Comparison of ENCODE assay signal across 8 mouse cellular contexts in the genomic region with DNA sequence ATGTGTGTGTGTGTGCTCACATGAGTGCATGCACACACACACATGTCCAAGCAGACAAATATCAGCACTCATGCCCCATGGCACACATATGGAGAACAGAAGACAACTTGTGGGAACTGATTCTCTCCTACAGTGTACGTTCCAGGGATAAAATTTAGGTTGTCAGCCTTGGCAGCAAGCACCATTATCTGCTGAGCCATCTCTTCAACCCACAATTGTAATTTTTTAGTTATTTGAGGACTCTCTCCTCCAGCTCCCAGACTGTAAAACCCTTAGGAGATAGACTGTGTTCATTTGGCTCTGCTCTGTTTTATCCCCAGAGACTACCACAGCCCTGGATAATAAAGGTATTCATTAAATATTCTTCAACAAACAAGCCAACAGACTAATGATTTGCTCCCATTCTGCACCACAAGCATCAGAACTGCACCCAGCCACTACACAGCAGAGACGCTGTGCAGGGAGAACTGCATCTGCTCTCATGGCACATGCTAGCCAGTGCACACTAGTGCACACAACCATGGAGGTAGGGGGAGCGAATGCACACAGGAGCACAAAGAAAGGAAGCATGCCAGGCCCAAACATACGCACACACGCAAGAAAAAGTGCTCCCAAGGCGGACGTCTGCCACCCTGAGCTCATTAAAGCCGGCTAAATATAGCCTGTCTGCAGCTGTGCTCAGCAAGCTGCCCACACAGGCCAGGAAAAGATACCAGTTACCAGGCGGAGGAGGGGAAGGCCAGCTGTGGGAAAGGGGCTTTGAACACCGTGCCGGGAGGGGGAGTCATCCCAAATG. TPM values are rescaled to one million over a fixed set of nuclear protein-coding genes. Genes with fewer than 3 reads are reported as not detected.
DNase-seq lines count a peak whose midpoint lies in the region; ATAC-seq and TF ChIP-seq lines count a peak whose summit lies in the region.

No protein-coding gene starts in this region.

- no peaks in the 10 kb centered on the region for H3K9me3 ChIP-seq in embryonic facial prominence, embryonic 15.5 days (replicated peaks)
- H3K9me3 ChIP-seq in heart, postnatal 0 days (replicated peaks; ENCODE audit: control insufficient read depth, low read length): no peaks in the 10 kb centered on the region
- H3K9me3 ChIP-seq in limb, embryonic 10.5 days (replicated peaks): no peaks in the 10 kb centered on the region

- no peak; the same call in 1 of the 2 replicates for TF ChIP-seq CTCF in heart, postnatal 0 days (IDR thresholded peaks at IDR 0.05; ENCODE audit: low read depth)

- H3K4me3 ChIP-seq in embryonic facial prominence, embryonic 15.5 days (replicated peaks): no peak overlapping the region
- no peak overlapping the region for H3K4me3 ChIP-seq in heart, postnatal 0 days (ENCODE audit: low read depth, low read length)
- H3K4me3 ChIP-seq in limb, embryonic 10.5 days: no peak overlapping the region

- H3K4me1 ChIP-seq in embryonic facial prominence, embryonic 15.5 days: peaks cover 22% of the 10 kb centered on the region
- H3K4me1 ChIP-seq in heart, postnatal 0 days (ENCODE audit: control insufficient read depth, insufficient read depth): peaks cover 19% of the 10 kb centered on the region
- peaks cover 17% of the 10 kb centered on the region for H3K4me1 ChIP-seq in limb, embryonic 10.5 days

- no peak overlapping the region for H3K9ac ChIP-seq in embryonic facial prominence, embryonic 15.5 days
- no peak overlapping the region; the same call in 1 of the 2 replicates for H3K9ac ChIP-seq in heart, postnatal 0 days (replicated peaks; ENCODE audit: low read depth, low read length)

- DNase-seq in MN1 (ENCODE audit: low spot score): peak; percentile 23
- DNase-seq in heart, postnatal 0 days (ENCODE audit: low spot score): peak; percentile 36
- DNase-seq in limb, embryonic 10.5 days (ENCODE audit: low spot score): no peak
- peak; percentile 56 for DNase-seq in right cerebral cortex, postnatal 14 days
- no peak for DNase-seq in spleen, adult 12 weeks (ENCODE audit: low spot score)
- DNase-seq in kidney, adult 18-20 months: no peak
- DNase-seq in natural killer cell, adult 2 months (ENCODE audit: low spot score in 2 of 2): no peak

- TF ChIP-seq EP300 in heart, postnatal 0 days (IDR thresholded peaks at IDR 0.05; ENCODE audit: low read depth): no peak

- 23% methylated on average over 11 of the region's 11 CpGs for WGBS in embryonic facial prominence, embryonic 15.5 days
- WGBS in heart, postnatal 0 days: 17% methylated on average over 11 of the region's 11 CpGs
- WGBS in limb, embryonic 10.5 days: 62% methylated on average over 11 of the region's 11 CpGs

- peak; percentile 76; the same call in 1 of the 2 replicates for ATAC-seq in embryonic facial prominence, embryonic 15.5 days (ENCODE audit: insufficient number of reproducible peaks, low FRiP score, low TSS enrichment, low read depth)
- peak; percentile 72 for ATAC-seq in heart, postnatal 0 days (ENCODE audit: insufficient read depth, low read depth)

- H3K27ac ChIP-seq in embryonic facial prominence, embryonic 15.5 days (replicated peaks): peak overlapping the region; percentile 79
- H3K27ac ChIP-seq in heart, postnatal 0 days (ENCODE audit: low read depth): peak overlapping the region; percentile 77
- peak overlapping the region; percentile 73 for H3K27ac ChIP-seq in limb, embryonic 10.5 days

- H3K27me3 ChIP-seq in embryonic facial prominence, embryonic 15.5 days: no peaks in the 10 kb centered on the region
- H3K27me3 ChIP-seq in heart, postnatal 0 days (ENCODE audit: control insufficient read depth, insufficient read depth, low read length): no peaks in the 10 kb centered on the region
- H3K27me3 ChIP-seq in limb, embryonic 10.5 days (ENCODE audit: low read depth, poor library complexity, severe bottlenecking): no peaks in the 10 kb centered on the region

- no peaks in the 10 kb centered on the region for H3K36me3 ChIP-seq in embryonic facial prominence, embryonic 15.5 days
- no peaks in the 10 kb centered on the region for H3K36me3 ChIP-seq in heart, postnatal 0 days (replicated peaks; ENCODE audit: control insufficient read depth, insufficient read depth, low read length)
- H3K36me3 ChIP-seq in limb, embryonic 10.5 days: no peaks in the 10 kb centered on the region

- no peak overlapping the region for H3K4me2 ChIP-seq in embryonic facial prominence, embryonic 15.5 days (replicated peaks)
- peak overlapping the region; percentile 35; the same call in 1 of the 2 replicates for H3K4me2 ChIP-seq in heart, postnatal 0 days (ENCODE audit: low read depth, low read length)

RNA-seq across cellular contexts. Expression of a gene that starts 44.6 kb away (rescaled TPM):
- 89.1 and 89.5 TPM in 2 replicates for polyA plus RNA-seq in embryonic facial prominence, embryonic 15.5 days (2015; fragmentation: Nextera tagmentation; extraction: Ambion mirVana)
- total RNA-seq in heart, postnatal 0 days (2014; rRNA removed; ENCODE audit: low replicate concordance): 30.2 and 40.7 TPM in 2 replicates
- polyA plus RNA-seq in heart, postnatal 0 days (2015; fragmentation: Nextera tagmentation; extraction: Ambion mirVana): 24.6 and 25.8 TPM in 2 replicates
- polyA plus RNA-seq in limb, embryonic 10.5 days (2016; fragmentation: Nextera tagmentation; extraction: Ambion mirVana): 192 and 213 TPM in 2 replicates

RNA-seq across cellular contexts. Expression of a gene that starts 49.1 kb away (rescaled TPM):
- polyA plus RNA-seq in embryonic facial prominence, embryonic 15.5 days (2015; fragmentation: Nextera tagmentation; extraction: Ambion mirVana): 1.9 and 2.0 TPM in 2 replicates
- total RNA-seq in heart, postnatal 0 days (2014; rRNA removed; ENCODE audit: low replicate concordance): 0.27 and 1.0 TPM in 2 replicates
- 0.29 and 0.38 TPM in 2 replicates for polyA plus RNA-seq in heart, postnatal 0 days (2015; fragmentation: Nextera tagmentation; extraction: Ambion mirVana)
- polyA plus RNA-seq in limb, embryonic 10.5 days (2016; fragmentation: Nextera tagmentation; extraction: Ambion mirVana): 0.03 and 0.04 TPM in 2 replicates

RNA-seq across cellular contexts. Expression of a gene that starts 49.1 kb away (rescaled TPM):
- 0.38 and 0.56 TPM in 2 replicates for polyA plus RNA-seq in embryonic facial prominence, embryonic 15.5 days (2015; fragmentation: Nextera tagmentation; extraction: Ambion mirVana)
- not detected in 2 replicates for total RNA-seq in heart, postnatal 0 days (2014; rRNA removed; ENCODE audit: low replicate concordance)
- polyA plus RNA-seq in heart, postnatal 0 days (2015; fragmentation: Nextera tagmentation; extraction: Ambion mirVana): 0.11 and 0.31 TPM in 2 replicates
- 0.33 and 0.39 TPM in 2 replicates for polyA plus RNA-seq in limb, embryonic 10.5 days (2016; fragmentation: Nextera tagmentation; extraction: Ambion mirVana)

Comparison
In these comparisons a context has a peak if more than half of its experiments do, and no peak if none do; other contexts are left out.
1. DNase-seq: peak in MN1 (single experiment), heart, postnatal 0 days (single experiment) and right cerebral cortex, postnatal 14 days (single experiment); none in limb, embryonic 10.5 days (single experiment), spleen, adult 12 weeks (single experiment), kidney, adult 18-20 months (single experiment) and natural killer cell, adult 2 months (0 of 2).
2. Peak in every context shown above with its lines, with median percentiles within 50 percentile points of each other: H3K27ac ChIP-seq.